Mouse (Mus musculus) B cell, adult 2 months (primary cell): Measurements from ENCODE around the gene Sema4c.

Source experiments
- DNase-seq, 2 experiments: peaks; one replicate each; pipeline ENCODE4 v3.0.0; 2022

Sema4c gene

GRCm38 (mm10) chr1:36533546-36533945 lies 24.6 kb downstream of the Sema4c start:
- no peak for DNase-seq

GRCm38 (mm10) chr1:36531461-36531860 lies 26.7 kb downstream of the Sema4c start:
- DNase-seq: no peak

- no peak for DNase-seq
Measured at GRCm38 (mm10) chr1:36530962-36531361, 27.2 kb downstream of the Sema4c start.

- DNase-seq: no peak
Measured at GRCm38 (mm10) chr1:36530485-36530884, 27.7 kb downstream of the Sema4c start.

- no peak for DNase-seq
Measured at GRCm38 (mm10) chr1:36529875-36530274, 28.3 kb downstream of the Sema4c start.

GRCm38 (mm10) chr1:36529274-36529673 lies 28.9 kb downstream of the Sema4c start:
- DNase-seq: no peak

GRCm38 (mm10) chr1:36528351-36528750 lies 29.8 kb downstream of the Sema4c start:
- no peak for DNase-seq

- no peak for DNase-seq
Measured at GRCm38 (mm10) chr1:36526903-36527302, 31.2 kb downstream of the Sema4c start.

- no peak for DNase-seq
Measured at GRCm38 (mm10) chr1:36525774-36526173, 32.4 kb downstream of the Sema4c start.

- no peak for DNase-seq
Measured at GRCm38 (mm10) chr1:36524058-36524457, 34.1 kb downstream of the Sema4c start.

GRCm38 (mm10) chr1:36523332-36524013 lies 34.7 kb downstream of the Sema4c start:
- DNase-seq: no peak

- no peak for DNase-seq
Measured at GRCm38 (mm10) chr1:36522210-36522609, 35.9 kb downstream of the Sema4c start.

- no peak for DNase-seq
Measured at GRCm38 (mm10) chr1:36519626-36520025, 38.5 kb downstream of the Sema4c start.

GRCm38 (mm10) chr1:36518259-36518658 lies 39.9 kb downstream of the Sema4c start:
- no peak for DNase-seq

- no peak for DNase-seq
Measured at GRCm38 (mm10) chr1:36513718-36514117, 44.4 kb downstream of the Sema4c start.

GRCm38 (mm10) chr1:36513310-36513709 lies 44.8 kb downstream of the Sema4c start:
- no peak for DNase-seq

GRCm38 (mm10) chr1:36512966-36513280 lies 45.2 kb downstream of the Sema4c start:
- DNase-seq: no peak

GRCm38 (mm10) chr1:36512089-36512965 lies 45.8 kb downstream of the Sema4c start:
- DNase-seq: peak; percentile 57 to 65

- DNase-seq: peak; percentile 99 to 100
Measured at GRCm38 (mm10) chr1:36511289-36512021, 46.7 kb downstream of the Sema4c start, which contains the start of gene Cnnm3. Gene Cnnm3 (plus strand): TSS chr1:36511867.

GRCm38 (mm10) chr1:36508238-36508637 lies 49.9 kb downstream of the Sema4c start:
- no peak for DNase-seq

- DNase-seq: peak; percentile 84 to 86
Measured at GRCm38 (mm10) chr1:36501261-36501660, 56.9 kb downstream of the Sema4c start.
